Mouse (Mus musculus): ENCODE data around the gene Ube2a. TPM values are rescaled to one million over a fixed set of nuclear protein-coding genes. Genes with fewer than 3 reads are reported as not detected.

Ube2a gene
- 49.0 and 51.1 TPM in 2 replicates for polyA plus RNA-seq (2012; rRNA removed)

DNA sequence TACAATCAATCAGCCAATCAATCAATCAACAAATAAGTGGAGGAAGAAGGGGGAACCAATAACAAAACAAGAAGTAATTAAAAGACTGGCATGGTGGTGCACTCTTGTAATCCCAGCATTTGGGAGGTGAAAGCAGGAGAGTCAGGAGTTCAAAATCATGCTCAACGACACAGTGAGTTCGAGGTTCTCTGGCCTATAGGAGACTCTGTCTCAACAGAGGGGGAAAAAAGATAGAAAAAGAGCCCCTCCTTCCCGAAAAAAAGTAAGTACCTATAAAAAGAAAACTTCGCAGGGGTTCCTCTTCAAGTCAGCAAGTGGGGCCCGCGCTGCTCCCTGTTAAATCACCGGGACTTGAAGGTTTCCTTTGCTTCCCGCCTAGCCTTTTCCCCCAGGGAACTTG lies at the start of gene Ube2a, which contains the start of gene C330007P06Rik:
Gene Ube2a, plus strand, starts transcription at position 136 of the 400 bp plus-strand sequence.
Gene C330007P06Rik, minus strand, starts transcription at position 347 of the 400 bp plus-strand sequence.

DNA sequence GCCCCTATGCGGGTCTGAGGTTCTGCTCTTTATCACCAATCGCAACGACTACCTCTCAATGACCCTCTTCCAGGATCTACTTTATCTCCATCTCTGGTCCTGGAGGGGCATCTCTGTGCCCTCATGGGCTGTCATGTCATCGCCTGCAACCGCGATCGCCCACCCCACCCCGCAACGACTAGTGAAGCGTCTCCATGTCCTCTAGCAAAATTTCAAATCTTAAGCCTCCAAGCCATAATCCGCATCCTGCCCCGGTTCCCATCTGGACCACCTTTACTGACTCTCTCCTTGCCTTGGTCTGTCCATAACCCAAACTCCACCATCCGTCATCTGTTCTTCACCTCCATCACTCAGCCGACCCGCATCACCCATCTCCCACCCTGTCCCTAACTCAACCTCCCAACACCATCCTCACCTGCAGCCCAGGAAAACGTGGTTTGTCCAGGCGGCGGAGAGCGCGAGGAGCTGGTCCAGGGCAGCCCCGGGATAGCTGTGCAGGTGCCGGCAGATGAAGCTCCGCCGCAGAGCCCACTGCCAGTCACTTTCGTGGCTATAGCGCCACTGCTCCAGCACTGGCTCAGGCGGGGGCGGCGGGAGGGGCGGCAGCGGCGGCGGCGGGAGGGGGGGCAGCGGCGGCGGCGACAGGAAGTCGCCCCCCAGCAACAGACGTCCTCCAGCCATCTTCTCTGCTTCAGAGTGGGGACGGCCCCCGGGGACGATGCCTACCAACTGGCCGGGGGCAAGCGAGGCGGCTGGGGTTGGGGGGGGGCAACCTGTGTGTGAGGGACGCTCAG lies 28.8 kb downstream of the Ube2a start, which contains the start of gene Nkrf:
Gene Nkrf, minus strand, starts transcription at position 579 of the 794 bp plus-strand sequence.

Other genes with a start within 250 kb of the Ube2a start
- gene Akap17b, start 228.5 kb upstream of the Ube2a start, polyA plus RNA-seq (2012; rRNA removed), result 10.3 and 11.9 TPM in 2 replicates
- gene Slc25a43, start 130.2 kb upstream of the Ube2a start, polyA plus RNA-seq (2012; rRNA removed), result 0.75 TPM in 2 replicates
- gene Slc25a5, start 78.2 kb upstream of the Ube2a start, polyA plus RNA-seq (2012; rRNA removed), result 404 and 426 TPM in 2 replicates
- 13.3 and 15.5 TPM in 2 replicates for gene C330007P06Rik, start 211 bp downstream of the Ube2a start, polyA plus RNA-seq (2012; rRNA removed)
- gene Nkrf, start 29.0 kb downstream of the Ube2a start, polyA plus RNA-seq (2012; rRNA removed), result 13.7 and 15.4 TPM in 2 replicates
- gene Sept6, start 117.9 kb downstream of the Ube2a start, polyA plus RNA-seq (2012; rRNA removed), result 68.3 and 72.1 TPM in 2 replicates
- not detected in 2 replicates for gene Sowahd, start 174.9 kb downstream of the Ube2a start, polyA plus RNA-seq (2012; rRNA removed)
- 667 and 729 TPM in 2 replicates for gene Rpl39, start 211.5 kb downstream of the Ube2a start, polyA plus RNA-seq (2012; rRNA removed)
- 41.3 and 44.8 TPM in 2 replicates for gene Upf3b, start 236.4 kb downstream of the Ube2a start, polyA plus RNA-seq (2012; rRNA removed)